Mouse (Mus musculus) hindbrain, embryonic 16.5 days (tissue): Measurements from ENCODE around the gene Serpinb1c. TPM values are rescaled to one million over a fixed set of nuclear protein-coding genes. Genes with fewer than 3 reads are reported as not detected.
"Not testable (repeated sequence)": the region's sequence is repeated elsewhere in the genome, so short reads cannot be mapped to it uniquely, and the experiment has no call there.

Experiments
- ATAC-seq: fragments of 200-750 bp; cut with Nextera tagmentation; 2 replicates; pipeline ENCODE4 v1.8.0; 2017; ENCODE audit warnings: moderate TSS enrichment, moderate library complexity
- H3K27ac ChIP-seq: fragments of 300-500 bp; sonication (generic); 2 replicates; pipeline ENCODE4 v1.5.1; 2014; ENCODE audit warnings: low read depth, mild to moderate bottlenecking, control low read depth, low read length, moderate library complexity
- H3K27me3 ChIP-seq: fragments of 300-500 bp; sonication (generic); replicated peaks from 2 replicates; pipeline ENCODE4 v1.6.1; 2014; ENCODE audit warnings: low read length; ENCODE audit not compliant: control insufficient read depth, insufficient read depth
- H3K36me3 ChIP-seq: fragments of 300-500 bp; sonication (generic); 2 replicates; pipeline ENCODE4 v1.6.1; 2014; ENCODE audit warnings: mild to moderate bottlenecking, low read length, moderate library complexity, mixed read lengths; ENCODE audit not compliant: control insufficient read depth, insufficient read depth
- H3K4me1 ChIP-seq: fragments of 300-500 bp; sonication (generic); 2 replicates; pipeline ENCODE4 v1.6.1; 2014; ENCODE audit warnings: low read depth, low read length; ENCODE audit not compliant: control insufficient read depth, insufficient read depth
- H3K4me2 ChIP-seq: fragments of 300-500 bp; sonication (generic); 2 replicates; pipeline ENCODE4 v1.6.1; 2014; ENCODE audit warnings: mild to moderate bottlenecking, low read length, control low read depth, moderate library complexity
- H3K4me3 ChIP-seq: fragments of 300-500 bp; sonication (generic); 2 replicates; pipeline ENCODE4 v1.5.1; 2014; ENCODE audit warnings: mild to moderate bottlenecking, low read length, control low read depth, moderate library complexity
- H3K9ac ChIP-seq: fragments of 300-500 bp; sonication (generic); 2 replicates; pipeline ENCODE4 v1.6.1; 2014; ENCODE audit warnings: low read depth, mild to moderate bottlenecking, control low read depth, low read length, moderate library complexity
- H3K9me3 ChIP-seq: fragments of 300-500 bp; sonication (generic); 2 replicates; pipeline ENCODE4 v1.6.1; 2014; ENCODE audit warnings: mild to moderate bottlenecking, low read length, moderate library complexity; ENCODE audit not compliant: control insufficient read depth
- WGBS: fragments of 180-500 bp; shearing (Covaris S2); extraction: QIAGEN DNeasy Blood & Tissue Kit; methylation state at CpG from one replicate; pipeline ENCODE4 v1.1.7; 2014; 5-methylcytosine and 5-hydroxymethylcytosine counted together
- polyA plus RNA-seq: library from polyadenylated mRNA; unstranded; fragments of >200 nt; fragmentation: Nextera tagmentation; extraction: Ambion mirVana; gene quantifications from 2 replicates; pipeline ENCODE4 v1.2.1, GENCODE M21; 2015

Serpinb1c gene
- polyA plus RNA-seq, 1 experiment from 2014 or later = not detected

GRCm38 (mm10) chr13:32912770-32913380 lies 14.9 kb upstream of the Serpinb1c start:
- Histone ChIP-seq H3K4me2 (no peak overlapping the region), H3K27me3 (no peaks in the 10 kb centered on the region), H3K4me1 (no peaks in the 10 kb centered on the region), H3K9me3 (0 out of 2 replicates have a peak, but pooled peaks cover 2% of the 10 kb centered on the region), H3K4me3 (no peak overlapping the region), H3K36me3 (no peaks in the 10 kb centered on the region), H3K27ac (no peak overlapping the region), H3K9ac (no peak overlapping the region)
- ATAC-seq = no peak

GRCm38 (mm10) chr13:32908182-32908581 lies 10.2 kb upstream of the Serpinb1c start:
- no peak overlapping the region for H3K27ac ChIP-seq
- 91% methylated on average over 3 of the region's 3 CpGs for WGBS
- H3K4me3 ChIP-seq = no peak overlapping the region
- no peaks in the 10 kb centered on the region for H3K27me3 ChIP-seq
- no peak overlapping the region for H3K4me2 ChIP-seq
- no peak for ATAC-seq
- H3K4me1 ChIP-seq = no peaks in the 10 kb centered on the region
- H3K36me3 ChIP-seq = no peaks in the 10 kb centered on the region
- no peaks in the 10 kb centered on the region for H3K9me3 ChIP-seq
- H3K9ac ChIP-seq = no peak overlapping the region

GRCm38 (mm10) chr13:32903211-32903873 lies 5.3 kb upstream of the Serpinb1c start:
- Histone ChIP-seq H3K9me3 (no peaks in the 10 kb centered on the region), H3K27ac (peak overlapping the region; percentile 12; the same call in 1 of the 2 replicates), H3K9ac (no peak overlapping the region), H3K27me3 (no peaks in the 10 kb centered on the region), H3K4me3 (no peak overlapping the region), H3K36me3 (no peaks in the 10 kb centered on the region), H3K4me1 (no peaks in the 10 kb centered on the region), H3K4me2 (no peak overlapping the region)
- 34% methylated on average over 8 of the region's 8 CpGs for WGBS
- peak; percentile 99 for ATAC-seq

- no peaks in the 10 kb centered on the region for H3K9me3 ChIP-seq
- no peaks in the 10 kb centered on the region for H3K36me3 ChIP-seq
- no peaks in the 10 kb centered on the region for H3K27me3 ChIP-seq
- WGBS = 12% methylated on average over 4 of the region's 4 CpGs
- no peak overlapping the region for H3K4me2 ChIP-seq
- no peak overlapping the region for H3K27ac ChIP-seq
- no peak overlapping the region for H3K9ac ChIP-seq
- ATAC-seq = peak; percentile 82
- H3K4me3 ChIP-seq = no peak overlapping the region
- H3K4me1 ChIP-seq = no peaks in the 10 kb centered on the region
Observed at GRCm38 (mm10) chr13:32902481-32903015, 4.5 kb upstream of the Serpinb1c start.

- Histone ChIP-seq H3K36me3 (no peaks in the 10 kb centered on the region), H3K4me2 (no peak overlapping the region), H3K9ac (no peak overlapping the region), H3K27ac (no peak overlapping the region), H3K27me3 (no peaks in the 10 kb centered on the region), H3K4me3 (no peak overlapping the region), H3K9me3 (no peaks in the 10 kb centered on the region), H3K4me1 (no peaks in the 10 kb centered on the region)
- no peak for ATAC-seq
- WGBS = 7% methylated on average over 2 of the region's 2 CpGs
Observed at GRCm38 (mm10) chr13:32900639-32901038, 2.6 kb upstream of the Serpinb1c start.

GRCm38 (mm10) chr13:32899114-32899513 lies 1.1 kb upstream of the Serpinb1c start:
- WGBS = 100% methylated on average over 1 of the region's 2 CpGs
- H3K9ac ChIP-seq = not testable (repeated sequence)

GRCm38 (mm10) chr13:32896931-32897330 lies 1.1 kb downstream of the Serpinb1c start:
- 80% methylated on average over 4 of the region's 4 CpGs for WGBS
- Histone ChIP-seq H3K4me1 (no peaks in the 10 kb centered on the region), H3K27ac (no peak overlapping the region), H3K27me3 (no peaks in the 10 kb centered on the region), H3K4me2 (no peak overlapping the region), H3K9me3 (no peaks in the 10 kb centered on the region), H3K36me3 (no peaks in the 10 kb centered on the region), H3K4me3 (no peak overlapping the region), H3K9ac (no peak overlapping the region)
- no peak for ATAC-seq

More at GRCm38 (mm10) chr13:32899114-32899513, 1.1 kb upstream of the Serpinb1c start:
- not testable (repeated sequence) for H3K27me3 ChIP-seq, H3K9me3 ChIP-seq, H3K4me1 ChIP-seq, H3K27ac ChIP-seq, H3K4me2 ChIP-seq, H3K4me3 ChIP-seq, H3K36me3 ChIP-seq, ATAC-seq

- Histone ChIP-seq H3K36me3 (no peaks in the 10 kb centered on the region), H3K27me3 (no peaks in the 10 kb centered on the region), H3K27ac (no peak overlapping the region), H3K9me3 (no peaks in the 10 kb centered on the region), H3K9ac (no peak overlapping the region), H3K4me2 (no peak overlapping the region), H3K4me3 (no peak overlapping the region), H3K4me1 (no peaks in the 10 kb centered on the region)
- ATAC-seq = no peak
Observed at GRCm38 (mm10) chr13:32884755-32885154, 13.3 kb downstream of the Serpinb1c start.

GRCm38 (mm10) chr13:32873862-32874261 lies 24.1 kb downstream of the Serpinb1c start:
- H3K36me3 ChIP-seq = no peaks in the 10 kb centered on the region
- H3K9ac ChIP-seq = no peak overlapping the region
- H3K4me3 ChIP-seq = no peak overlapping the region
- no peaks in the 10 kb centered on the region for H3K9me3 ChIP-seq
- H3K4me2 ChIP-seq = no peak overlapping the region
- 69% methylated on average over 1 of the region's 1 CpGs for WGBS
- no peak for ATAC-seq
- H3K27me3 ChIP-seq = no peaks in the 10 kb centered on the region
- no peaks in the 10 kb centered on the region for H3K4me1 ChIP-seq
- H3K27ac ChIP-seq = no peak overlapping the region
